Mouse (Mus musculus) lung, embryonic 16.5 days (tissue): ENCODE measurements around the gene D430041D05Rik. TPM values are rescaled to one million over a fixed set of nuclear protein-coding genes. Genes with fewer than 3 reads are reported as not detected.

Source experiments
- ATAC-seq: fragments of 200-750 bp; cut with Nextera tagmentation; 2 replicates; pipeline ENCODE4 v1.8.0; 2017; ENCODE audit warnings: low read depth, mild to moderate bottlenecking, moderate library complexity
- H3K27ac ChIP-seq: fragments of 300-500 bp; sonication (generic); 2 replicates; pipeline ENCODE4 v1.5.1; 2014; ENCODE audit warnings: mild to moderate bottlenecking, control low read depth, low read length
- H3K27me3 ChIP-seq: fragments of 300-500 bp; sonication (generic); 2 replicates; pipeline ENCODE4 v1.6.1; 2014; ENCODE audit warnings: low read depth, low read length, mixed read lengths; ENCODE audit not compliant: control insufficient read depth, insufficient read depth
- H3K36me3 ChIP-seq: fragments of 300-500 bp; sonication (generic); 2 replicates; pipeline ENCODE4 v1.6.1; 2014; ENCODE audit warnings: low read length; ENCODE audit not compliant: control insufficient read depth, insufficient read depth
- H3K4me1 ChIP-seq: fragments of 300-500 bp; sonication (generic); replicated peaks from 2 replicates; pipeline ENCODE4 v1.6.1; 2014; ENCODE audit warnings: low read length, mixed read lengths; ENCODE audit not compliant: control insufficient read depth, insufficient read depth
- H3K4me2 ChIP-seq: fragments of 300-500 bp; sonication (generic); 2 replicates; pipeline ENCODE4 v1.6.1; 2014; ENCODE audit warnings: low read depth, low read length, control low read depth
- H3K4me3 ChIP-seq: fragments of 300-500 bp; sonication (generic); 2 replicates; pipeline ENCODE4 v1.5.1; 2014; ENCODE audit warnings: mild to moderate bottlenecking, low read length, control low read depth
- H3K9ac ChIP-seq: fragments of 300-500 bp; sonication (generic); 2 replicates; pipeline ENCODE4 v1.6.1; 2014; ENCODE audit warnings: low read length, control low read depth
- H3K9me3 ChIP-seq: fragments of 300-500 bp; sonication (generic); 2 replicates; pipeline ENCODE4 v1.6.1; 2016; ENCODE audit warnings: low read length; ENCODE audit not compliant: control insufficient read depth
- WGBS: fragments of 180-500 bp; shearing (Covaris S2); extraction: QIAGEN DNeasy Blood & Tissue Kit; methylation state at CpG from one replicate; pipeline ENCODE4 v1.1.7; 2014; 5-methylcytosine and 5-hydroxymethylcytosine counted together
- polyA plus RNA-seq: library from polyadenylated mRNA; unstranded; fragments of >200 nt; fragmentation: Nextera tagmentation; extraction: Ambion mirVana; gene quantifications from 2 replicates; pipeline ENCODE4 v1.2.1, GENCODE M21; 2015

Gene D430041D05Rik
- polyA plus RNA-seq, 1 experiment from 2014 or later, result 0.70 TPM

DNA sequence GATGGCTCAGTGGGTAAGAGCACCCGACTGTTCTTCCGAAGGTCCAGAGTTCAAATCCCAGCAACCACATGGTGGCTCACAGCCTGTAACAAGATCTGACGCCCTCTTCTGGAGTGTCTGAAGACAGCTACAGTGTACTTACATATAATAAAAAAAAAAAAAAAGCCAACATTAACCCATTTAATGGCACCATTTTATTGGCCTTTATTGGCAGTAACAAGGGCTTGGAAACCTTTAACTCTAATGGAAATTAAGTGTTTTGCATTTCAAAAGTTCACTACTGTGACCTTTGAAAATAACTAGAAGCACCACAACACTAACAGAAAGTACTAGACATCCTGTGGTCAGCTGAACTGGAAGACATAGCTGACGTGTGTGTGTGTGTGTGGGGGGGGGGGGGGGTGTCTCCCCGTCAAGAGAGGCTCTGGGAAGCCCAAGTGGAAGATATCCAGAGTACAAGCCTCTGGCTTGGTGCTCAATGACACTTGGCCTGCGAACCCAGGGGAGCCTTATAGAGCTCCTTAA lies 39.1 kb downstream of the D430041D05Rik start:
- 59% methylated on average over 6 of the region's 6 CpGs for WGBS
- H3K4me3 ChIP-seq, result no peak overlapping the region
- H3K27ac ChIP-seq, result no peak overlapping the region
- no peaks in the 10 kb centered on the region for H3K36me3 ChIP-seq
- H3K27me3 ChIP-seq, result no peaks in the 10 kb centered on the region
- H3K9ac ChIP-seq, result no peak overlapping the region
- no peak for ATAC-seq
- H3K9me3 ChIP-seq, result no peaks in the 10 kb centered on the region
- no peak overlapping the region for H3K4me2 ChIP-seq
- peaks cover 12% of the 10 kb centered on the region for H3K4me1 ChIP-seq

DNA sequence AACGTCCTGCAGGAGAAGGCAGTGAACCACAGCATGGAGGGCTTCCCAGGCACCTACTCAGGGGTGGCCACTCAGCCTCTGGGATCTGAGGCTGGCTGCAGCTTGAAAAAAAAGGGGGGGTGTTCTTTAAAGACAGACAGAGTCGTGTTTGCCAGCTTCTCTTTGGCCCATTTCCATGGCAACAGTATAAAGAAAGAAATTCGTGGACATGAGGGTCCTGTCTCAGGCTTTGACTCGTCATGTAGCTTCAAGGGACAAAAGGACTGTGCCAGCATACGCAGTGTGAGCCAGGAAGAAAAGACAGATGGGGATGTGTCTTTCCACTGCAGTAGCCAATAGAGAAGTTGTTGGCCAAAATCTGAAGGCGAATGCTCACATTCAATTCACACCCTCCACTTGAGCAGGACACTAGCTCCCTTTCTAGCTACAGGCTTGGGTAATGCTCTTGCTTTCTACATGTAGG lies 42.9 kb downstream of the D430041D05Rik start:
- no peak overlapping the region for H3K4me3 ChIP-seq
- 16% methylated on average over 6 of the region's 6 CpGs for WGBS
- peak overlapping the region; percentile 35 for H3K27ac ChIP-seq
- peaks cover 12% of the 10 kb centered on the region for H3K4me1 ChIP-seq
- H3K27me3 ChIP-seq, result no peaks in the 10 kb centered on the region
- 0 out of 2 replicates have a peak overlapping the region, but pooled peaks have one; percentile 1 for H3K4me2 ChIP-seq
- H3K36me3 ChIP-seq, result no peaks in the 10 kb centered on the region
- no peaks in the 10 kb centered on the region for H3K9me3 ChIP-seq
- ATAC-seq, result peak; percentile 92
- no peak overlapping the region for H3K9ac ChIP-seq

GRCm38 (mm10) chr2:104367291-104367690 lies 43.5 kb downstream of the D430041D05Rik start:
- no peak overlapping the region for H3K9ac ChIP-seq
- ATAC-seq, result peak; percentile 86
- 41% methylated on average over 2 of the region's 2 CpGs for WGBS
- peaks cover 12% of the 10 kb centered on the region for H3K4me1 ChIP-seq
- H3K4me2 ChIP-seq, result 0 out of 2 replicates have a peak overlapping the region, but pooled peaks have one; percentile 1
- no peak overlapping the region for H3K4me3 ChIP-seq
- H3K27me3 ChIP-seq, result no peaks in the 10 kb centered on the region
- H3K9me3 ChIP-seq, result no peaks in the 10 kb centered on the region
- no peaks in the 10 kb centered on the region for H3K36me3 ChIP-seq
- peak overlapping the region; percentile 55 for H3K27ac ChIP-seq

GRCm38 (mm10) chr2:104359305-104359704 lies 51.5 kb downstream of the D430041D05Rik start:
- H3K9ac ChIP-seq, result no peak overlapping the region
- ATAC-seq, result no peak
- 67% methylated on average over 3 of the region's 3 CpGs for WGBS
- H3K27me3 ChIP-seq, result no peaks in the 10 kb centered on the region
- H3K4me1 ChIP-seq, result peaks cover 4% of the 10 kb centered on the region; the same call in 1 of the 2 replicates
- H3K27ac ChIP-seq, result no peak overlapping the region
- H3K9me3 ChIP-seq, result no peaks in the 10 kb centered on the region
- H3K4me3 ChIP-seq, result no peak overlapping the region
- H3K4me2 ChIP-seq, result no peak overlapping the region
- no peaks in the 10 kb centered on the region for H3K36me3 ChIP-seq

GRCm38 (mm10) chr2:104358881-104359280 lies 51.9 kb downstream of the D430041D05Rik start:
- no peak overlapping the region for H3K4me3 ChIP-seq
- no peak overlapping the region for H3K9ac ChIP-seq
- WGBS, result 54% methylated on average over 1 of the region's 1 CpGs
- H3K4me1 ChIP-seq, result peaks cover 4% of the 10 kb centered on the region; the same call in 1 of the 2 replicates
- peak; percentile 53; the same call in 1 of the 2 replicates for ATAC-seq
- H3K4me2 ChIP-seq, result no peak overlapping the region
- H3K27me3 ChIP-seq, result no peaks in the 10 kb centered on the region
- H3K27ac ChIP-seq, result no peak overlapping the region
- no peaks in the 10 kb centered on the region for H3K9me3 ChIP-seq
- H3K36me3 ChIP-seq, result no peaks in the 10 kb centered on the region

GRCm38 (mm10) chr2:104356531-104356930 lies 54.3 kb downstream of the D430041D05Rik start:
- Histone ChIP-seq H3K9me3 (no peaks in the 10 kb centered on the region), H3K4me3 (no peak overlapping the region), H3K36me3 (no peaks in the 10 kb centered on the region), H3K27ac (no peak overlapping the region), H3K27me3 (no peaks in the 10 kb centered on the region), H3K4me1 (peaks cover 4% of the 10 kb centered on the region; the same call in 1 of the 2 replicates), H3K4me2 (no peak overlapping the region), H3K9ac (no peak overlapping the region)
- no peak for ATAC-seq
- 73% methylated on average over 4 of the region's 4 CpGs for WGBS

GRCm38 (mm10) chr2:104354117-104354516 lies 56.7 kb downstream of the D430041D05Rik start:
- 0 out of 2 replicates have a peak overlapping the region, but pooled peaks have one; percentile 22 for H3K27ac ChIP-seq
- no peak overlapping the region for H3K4me3 ChIP-seq
- H3K4me2 ChIP-seq, result no peak overlapping the region
- H3K27me3 ChIP-seq, result no peaks in the 10 kb centered on the region
- no peaks in the 10 kb centered on the region for H3K4me1 ChIP-seq
- H3K9me3 ChIP-seq, result no peaks in the 10 kb centered on the region
- peak; percentile 64 for ATAC-seq
- no peaks in the 10 kb centered on the region for H3K36me3 ChIP-seq
- no peak overlapping the region for H3K9ac ChIP-seq

- H3K27ac ChIP-seq, result no peak overlapping the region
- H3K36me3 ChIP-seq, result no peaks in the 10 kb centered on the region
- no peaks in the 10 kb centered on the region for H3K4me1 ChIP-seq
- H3K4me3 ChIP-seq, result no peak overlapping the region
- H3K9ac ChIP-seq, result no peak overlapping the region
- no peaks in the 10 kb centered on the region for H3K27me3 ChIP-seq
- ATAC-seq, result no peak
- H3K9me3 ChIP-seq, result no peaks in the 10 kb centered on the region
- H3K4me2 ChIP-seq, result no peak overlapping the region
- WGBS, result 85% methylated on average over 1 of the region's 1 CpGs
These were observed 58.7 kb downstream of the D430041D05Rik start for GRCm38 (mm10) chr2:104352204-104352493.

GRCm38 (mm10) chr2:104351415-104352203 lies 59.2 kb downstream of the D430041D05Rik start:
- H3K4me1 ChIP-seq, result no peaks in the 10 kb centered on the region
- no peak overlapping the region for H3K27ac ChIP-seq
- H3K4me3 ChIP-seq, result no peak overlapping the region
- WGBS, result 75% methylated on average over 13 of the region's 13 CpGs
- no peak overlapping the region for H3K9ac ChIP-seq
- no peak overlapping the region for H3K4me2 ChIP-seq
- H3K9me3 ChIP-seq, result no peaks in the 10 kb centered on the region
- no peak for ATAC-seq
- H3K36me3 ChIP-seq, result no peaks in the 10 kb centered on the region
- no peaks in the 10 kb centered on the region for H3K27me3 ChIP-seq
